In the genomic region with DNA sequence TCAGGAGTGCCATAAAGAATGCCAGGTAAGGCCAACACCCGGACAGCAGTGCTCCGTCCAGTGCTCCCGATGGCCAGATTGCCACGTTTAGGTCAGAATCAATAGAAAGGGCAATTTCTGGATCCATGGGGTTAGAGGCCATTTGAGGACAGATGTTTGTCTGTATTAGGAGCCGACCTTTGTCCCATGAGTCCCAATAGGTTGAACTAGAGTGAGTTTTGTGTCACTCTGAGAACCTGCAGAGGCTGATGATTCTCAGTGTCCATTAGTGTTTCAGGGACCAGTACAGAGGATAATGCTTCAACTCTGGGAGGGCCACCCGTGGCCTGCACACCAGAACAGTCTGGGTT, we compare ENCODE assay signal across 22 mouse cellular contexts. TPM values are rescaled to one million over a fixed set of nuclear protein-coding genes. Genes with fewer than 3 reads are reported as not detected.
DNase-seq lines count a peak whose midpoint lies in the region; ATAC-seq and TF ChIP-seq lines count a peak whose summit lies in the region.
"Had no signal": no experiment of that assay in that cellular context is flagged by ENCODE, and none has a peak within 500 bp of the region (broad histone marks: within the 10 kb centered on the region; RNA-seq: fewer than 3 reads in every experiment).

No protein-coding gene starts in this region.

- TF ChIP-seq CTCF in heart, adult 2 months (IDR thresholded peaks at IDR 0.05): no peak
- no peak for TF ChIP-seq CTCF in liver, adult 2 months (IDR thresholded peaks at IDR 0.05; ENCODE audit: low read depth, low read length)

- 0 out of 2 replicates have a peak, but pooled peaks cover 2% of the 10 kb centered on the region for H3K36me3 ChIP-seq in heart, embryonic 12.5 days
- H3K36me3 ChIP-seq in heart, adult 2 months (ENCODE audit: control insufficient read depth, insufficient read depth, low read length): no peaks in the 10 kb centered on the region
- no peaks in the 10 kb centered on the region; the same call in 1 of the 2 replicates for H3K36me3 ChIP-seq in heart, embryonic 16.5 days (ENCODE audit: control insufficient read depth, insufficient read depth)
- no peaks in the 10 kb centered on the region for H3K36me3 ChIP-seq in liver, adult 2 months (ENCODE audit: control insufficient read depth, insufficient read depth, low read length)
- H3K36me3 ChIP-seq in liver, embryonic 12.5 days: no peaks in the 10 kb centered on the region
- H3K36me3 ChIP-seq: embryonic facial prominence, embryonic 12.5 days; forebrain, embryonic 15.5 days; hindbrain, embryonic 13.5 days had no signal

- H3K79me2 ChIP-seq in heart, adult 2 months (replicated peaks; ENCODE audit: control insufficient read depth, insufficient read depth, low read length): no peaks in the 10 kb centered on the region
- H3K79me2 ChIP-seq in liver, adult 2 months (ENCODE audit: control insufficient read depth, insufficient read depth, low read length): no peaks in the 10 kb centered on the region

- no peaks in the 10 kb centered on the region for H3K27me3 ChIP-seq in heart, embryonic 12.5 days (replicated peaks)
- H3K27me3 ChIP-seq in heart, adult 2 months (ENCODE audit: control insufficient read depth, insufficient read depth, low read length): no peaks in the 10 kb centered on the region
- no peaks in the 10 kb centered on the region for H3K27me3 ChIP-seq in heart, embryonic 16.5 days (ENCODE audit: control insufficient read depth, insufficient read depth, low read length)
- H3K27me3 ChIP-seq in liver, adult 2 months (ENCODE audit: control insufficient read depth, insufficient read depth, low read length): no peaks in the 10 kb centered on the region
- H3K27me3 ChIP-seq in liver, embryonic 12.5 days (replicated peaks): no peaks in the 10 kb centered on the region
- H3K27me3 ChIP-seq: CH12.LX; embryonic facial prominence, embryonic 12.5 days; forebrain, embryonic 15.5 days; hindbrain, embryonic 13.5 days had no signal

- 82% methylated on average over 6 of the region's 6 CpGs for WGBS in heart, embryonic 12.5 days
- WGBS in heart, adult 2 months: 86% methylated on average over 6 of the region's 6 CpGs
- 87% methylated on average over 6 of the region's 6 CpGs for WGBS in heart, embryonic 16.5 days
- 31% methylated on average over 6 of the region's 6 CpGs for WGBS in liver, adult 2 months
- 69% methylated on average over 6 of the region's 6 CpGs for WGBS in liver, embryonic 12.5 days (ENCODE audit: insufficient replicate concordance)

- peaks cover 19% of the 10 kb centered on the region for H3K4me1 ChIP-seq in heart, embryonic 12.5 days (replicated peaks)
- H3K4me1 ChIP-seq in heart, adult 2 months (ENCODE audit: control insufficient read depth, insufficient read depth, low read length): no peaks in the 10 kb centered on the region
- peaks cover 16% of the 10 kb centered on the region for H3K4me1 ChIP-seq in heart, embryonic 16.5 days (ENCODE audit: control insufficient read depth, insufficient read depth, low read length)
- peaks cover 8% of the 10 kb centered on the region; the same call in 1 of the 2 replicates for H3K4me1 ChIP-seq in liver, adult 2 months (ENCODE audit: control insufficient read depth, insufficient read depth, low read length)
- H3K4me1 ChIP-seq in liver, embryonic 12.5 days: peaks cover 10% of the 10 kb centered on the region

- no peak for TF ChIP-seq EP300 in heart, adult 2 months (IDR thresholded peaks at IDR 0.05; ENCODE audit: insufficient read depth, low read depth, low read length)

- H3K27ac ChIP-seq in heart, embryonic 12.5 days (ENCODE audit: poor library complexity, severe bottlenecking): 0 out of 2 replicates have a peak overlapping the region, but pooled peaks have one; percentile 44
- no peak overlapping the region for H3K27ac ChIP-seq in heart, adult 2 months
- H3K27ac ChIP-seq in heart, embryonic 16.5 days (ENCODE audit: low read length): peak overlapping the region; percentile 79
- H3K27ac ChIP-seq in liver, adult 2 months (replicated peaks; ENCODE audit: insufficient read depth, low read depth, low read length): no peak overlapping the region
- H3K27ac ChIP-seq in liver, embryonic 12.5 days: no peak overlapping the region
- H3K27ac ChIP-seq: embryonic facial prominence, embryonic 12.5 days; hindbrain, embryonic 13.5 days; hindbrain, postnatal 0 days had no signal

- peak overlapping the region; percentile 61 for H3K4me2 ChIP-seq in heart, embryonic 12.5 days
- peak overlapping the region; percentile 56 for H3K4me2 ChIP-seq in heart, embryonic 16.5 days (ENCODE audit: low read depth, low read length)
- no peak overlapping the region for H3K4me2 ChIP-seq in liver, embryonic 12.5 days
- H3K4me2 ChIP-seq: embryonic facial prominence, embryonic 12.5 days; forebrain, embryonic 15.5 days; hindbrain, embryonic 13.5 days had no signal

- intact Hi-C loops in heart, adult 2 months (cut with DNase I): no loop called here
- intact Hi-C loops in heart, postnatal 10 days (cut with DNase I): loop anchor here (5.0 kb wide), 1 partner anchor 80 kb away; no protein-coding TSS in a partner anchor

- H3K9ac ChIP-seq in heart, embryonic 12.5 days: no peak overlapping the region
- no peak overlapping the region for H3K9ac ChIP-seq in heart, adult 2 months (ENCODE audit: low read depth, low read length)
- H3K9ac ChIP-seq in heart, embryonic 16.5 days (ENCODE audit: low read length): no peak overlapping the region
- no peak overlapping the region for H3K9ac ChIP-seq in liver, adult 2 months (ENCODE audit: low read depth, low read length)
- H3K9ac ChIP-seq in liver, embryonic 12.5 days: no peak overlapping the region
- H3K9ac ChIP-seq: embryonic facial prominence, embryonic 12.5 days; forebrain, embryonic 15.5 days; hindbrain, embryonic 13.5 days had no signal

- H3K9me3 ChIP-seq in heart, embryonic 12.5 days (replicated peaks): peaks cover 17% of the 10 kb centered on the region
- H3K9me3 ChIP-seq in heart, embryonic 16.5 days (replicated peaks; ENCODE audit: control insufficient read depth, low read length): peaks cover 7% of the 10 kb centered on the region
- H3K9me3 ChIP-seq in liver, embryonic 12.5 days (replicated peaks): no peaks in the 10 kb centered on the region; the same call in 1 of the 2 replicates

- no peak for DNase-seq in heart, adult 2 months
- no peak for DNase-seq in heart, postnatal 10 days
- peak; percentile 89 for DNase-seq in liver, adult 2 months (ENCODE audit: extremely low read depth, low read depth, low spot score)
- DNase-seq: adrenal gland, postnatal 14 days; cerebellum, adult 11-12 months; cerebellum, adult 9-10 months; gastrocnemius, postnatal 36 days; kidney, adult 11 months had no signal

- H3K4me3 ChIP-seq in heart, embryonic 12.5 days: no peak overlapping the region
- H3K4me3 ChIP-seq in heart, adult 2 months: no peak overlapping the region
- H3K4me3 ChIP-seq in heart, embryonic 16.5 days (ENCODE audit: low read length): no peak overlapping the region
- no peak overlapping the region for H3K4me3 ChIP-seq in liver, adult 2 months (ENCODE audit: insufficient read depth, low read depth, low read length)
- H3K4me3 ChIP-seq in liver, embryonic 12.5 days: no peak overlapping the region
- H3K4me3 ChIP-seq: embryonic facial prominence, embryonic 12.5 days; forebrain, embryonic 15.5 days; hindbrain, embryonic 13.5 days had no signal

- ATAC-seq in heart, embryonic 12.5 days (ENCODE audit: insufficient number of reproducible peaks, low FRiP score): no peak
- ATAC-seq in heart, embryonic 16.5 days (replicated peaks; ENCODE audit: extremely low read depth, insufficient read depth, low FRiP score): no peak
- ATAC-seq in liver, embryonic 12.5 days: no peak
- ATAC-seq: activated CD4-positive, CD25-positive, alpha-beta regulatory T cell, adult 4 months; Patski had no signal

- no peak for TF ChIP-seq POLR2A in heart, adult 2 months (IDR thresholded peaks at IDR 0.05; ENCODE audit: insufficient read depth, low read depth, low read length)
- no peak for TF ChIP-seq POLR2A in liver, adult 2 months (IDR thresholded peaks at IDR 0.05; ENCODE audit: extremely low read depth, insufficient read depth, low read length)

RNA-seq across cellular contexts. Expression of a gene that starts 44.0 kb away (rescaled TPM):
- polyA plus RNA-seq in heart, embryonic 12.5 days (2016; fragmentation: Nextera tagmentation; extraction: Ambion mirVana): 0.30 and 0.31 TPM in 2 replicates
- total RNA-seq in heart, adult 2 months (2021): not detected
- polyA plus RNA-seq in heart, adult 2 months (2012; rRNA removed): 0.06 TPM in 1 of 2 replicates, not detected in the other
- polyA plus RNA-seq in heart, embryonic 16.5 days (2015; fragmentation: Nextera tagmentation; extraction: Ambion mirVana): 0.16 and 0.25 TPM in 2 replicates
- not detected for total RNA-seq in heart, postnatal 10 days (2021)
- total RNA-seq in liver, adult 2 months (2014; rRNA removed): not detected in 2 replicates
- polyA plus RNA-seq in liver, adult 2 months (2012; rRNA removed): not detected in 2 replicates
- polyA plus RNA-seq in liver, embryonic 12.5 days (2016; fragmentation: Nextera tagmentation; extraction: Ambion mirVana): not detected in 2 replicates
- total RNA-seq: adrenal gland, adult 18-20 months; adrenal gland, postnatal 14 days; CH12.LX; gastrocnemius, adult 8-10 months; gastrocnemius, postnatal 36 days had no signal
- polyA plus RNA-seq: activated CD4-positive, CD25-positive, alpha-beta regulatory T cell, adult 4 months; forebrain, embryonic 11.5 days; hindbrain, embryonic 13.5 days; intestine, embryonic 14.5 days; Patski had no signal

Comparison
In these comparisons a context has a peak if more than half of its experiments do, and no peak if none do; other contexts are left out.
1. H3K27ac ChIP-seq: peak in heart, embryonic 12.5 days (single experiment) and heart, embryonic 16.5 days (single experiment); none in heart, adult 2 months (single experiment), liver, adult 2 months (single experiment) and liver, embryonic 12.5 days (single experiment).